Mouse (Mus musculus): ENCODE data around the gene Pcbp2. TPM values are rescaled to one million over a fixed set of nuclear protein-coding genes. Genes with fewer than 3 reads are reported as not detected.

Pcbp2 gene
- polyA plus RNA-seq, 1 experiment from 2014 or later, result 235 TPM

DNA sequence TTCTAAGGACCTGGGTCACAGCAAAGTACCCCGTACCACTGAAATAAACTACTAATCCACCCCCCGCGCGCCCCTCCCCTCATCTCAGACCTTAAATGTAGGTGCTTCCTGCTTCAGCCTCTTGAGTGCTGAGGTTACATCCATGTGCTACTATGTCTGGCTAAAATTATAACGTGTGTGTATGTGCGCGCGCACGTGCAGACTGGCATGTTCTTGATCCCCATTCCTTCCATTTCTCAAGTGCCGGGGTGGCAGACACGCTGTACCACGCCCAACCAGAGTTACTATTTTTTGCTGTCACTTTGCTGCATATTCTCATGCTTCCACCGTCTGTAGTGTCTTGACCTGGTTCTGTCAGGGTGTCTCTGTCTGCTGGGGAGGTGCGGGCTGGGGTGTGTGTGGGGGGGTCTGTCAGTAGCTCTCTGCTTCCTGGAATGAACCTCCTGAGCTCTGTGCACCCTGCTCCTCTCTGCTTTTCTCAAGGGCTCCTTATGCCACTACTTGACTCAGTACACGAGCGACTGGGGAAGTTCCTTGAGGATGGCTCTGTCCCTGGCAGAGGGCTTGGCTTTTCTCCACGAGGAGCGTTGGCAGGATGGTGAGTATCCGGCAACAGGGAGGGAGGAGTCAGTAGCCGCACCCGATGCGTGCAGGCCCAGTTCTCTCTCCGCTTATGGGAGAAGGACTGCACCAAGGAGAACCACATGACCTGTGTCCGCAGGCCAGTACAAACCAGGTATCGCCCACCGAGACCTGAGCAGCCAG, 18.5 kb upstream of the Pcbp2 start:
- WGBS, result 82% methylated on average over 26 of the region's 26 CpGs
- H3K27me3 ChIP-seq (ENCODE audit: low read depth, poor library complexity, severe bottlenecking), result no peaks in the 10 kb centered on the region
- H3K27ac ChIP-seq, result no peak overlapping the region
- H3K36me3 ChIP-seq, result no peaks in the 10 kb centered on the region
- no peak overlapping the region for H3K4me3 ChIP-seq
- DNase-seq (ENCODE audit: low spot score), result no peak
- H3K9me3 ChIP-seq (replicated peaks), result no peaks in the 10 kb centered on the region
- peaks cover 2% of the 10 kb centered on the region; the same call in 1 of the 2 replicates for H3K4me1 ChIP-seq

DNA sequence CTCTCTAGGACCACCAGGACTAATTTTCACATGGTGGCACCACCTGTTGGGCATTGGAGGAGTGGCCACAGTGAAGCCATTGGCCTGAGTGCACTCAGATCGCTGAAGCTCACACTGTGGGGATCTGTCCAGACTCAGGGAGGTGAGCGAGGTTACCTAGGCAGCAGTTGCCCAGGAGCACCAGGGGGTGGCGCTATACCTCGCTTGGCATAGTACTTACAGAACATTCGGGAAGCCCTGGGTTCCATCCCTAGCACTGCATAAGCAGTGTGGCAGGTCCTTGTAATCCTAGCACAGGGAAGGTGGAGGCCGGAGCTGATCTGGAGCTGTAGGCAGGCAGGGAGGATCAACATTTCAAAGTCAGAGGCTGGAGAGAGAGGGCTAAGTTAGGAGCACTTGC, 14.3 kb upstream of the Pcbp2 start:
- WGBS, result 37% methylated on average over 6 of the region's 6 CpGs
- peak; percentile 43 for DNase-seq (ENCODE audit: low spot score)

DNA sequence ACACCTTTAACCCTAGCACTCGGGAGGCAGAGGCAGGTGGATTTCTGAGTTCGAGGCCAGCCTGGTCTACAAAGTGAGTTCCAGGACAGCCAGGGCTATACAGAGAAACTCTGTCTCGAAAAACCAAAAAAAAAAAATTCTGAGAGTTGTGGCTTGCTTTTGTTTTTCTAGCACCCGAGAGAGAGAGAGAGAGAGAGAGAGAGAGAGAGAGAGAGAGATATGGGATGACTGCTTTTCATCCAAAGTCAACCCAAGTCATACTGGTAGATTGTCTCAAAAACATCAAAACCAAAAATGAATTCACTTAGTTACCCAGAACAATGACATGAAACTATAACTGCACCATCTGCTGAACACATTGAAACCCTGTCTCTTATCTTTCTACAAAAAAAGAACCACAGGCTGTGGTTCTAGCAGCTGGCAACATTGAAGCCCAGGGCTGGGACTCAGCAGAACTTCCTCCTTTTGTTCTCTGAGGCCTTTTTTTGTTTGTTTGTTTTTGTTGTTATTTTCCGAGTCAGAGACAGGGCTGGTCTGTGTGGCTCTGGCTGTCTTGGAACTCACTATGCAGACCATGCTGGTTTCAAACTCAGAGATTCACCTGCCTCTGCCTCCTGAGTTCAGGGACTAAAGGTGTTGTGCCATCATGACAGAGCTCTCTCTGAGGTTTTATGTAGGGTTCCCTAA, 12.1 kb upstream of the Pcbp2 start:
- Histone ChIP-seq H3K27ac (0 out of 2 replicates have a peak overlapping the region, but pooled peaks have one; percentile 66), H3K4me3 (peak overlapping the region; percentile 56), H3K9me3 (replicated peaks) (no peaks in the 10 kb centered on the region), H3K4me1 (peaks cover 24% of the 10 kb centered on the region), H3K36me3 (peaks cover 7% of the 10 kb centered on the region), H3K27me3 (ENCODE audit: low read depth, poor library complexity, severe bottlenecking) (no peaks in the 10 kb centered on the region)
- WGBS, result 78% methylated on average over 5 of the region's 5 CpGs
- no peak for DNase-seq (ENCODE audit: low spot score)

More for the DNA sequence above, 14.3 kb upstream of the Pcbp2 start:
- Histone ChIP-seq H3K27me3 (ENCODE audit: low read depth, poor library complexity, severe bottlenecking) (no peaks in the 10 kb centered on the region), H3K27ac (no peak overlapping the region), H3K4me3 (no peak overlapping the region), H3K9me3 (replicated peaks) (no peaks in the 10 kb centered on the region), H3K36me3 (no peaks in the 10 kb centered on the region), H3K4me1 (peaks cover 24% of the 10 kb centered on the region)

DNA sequence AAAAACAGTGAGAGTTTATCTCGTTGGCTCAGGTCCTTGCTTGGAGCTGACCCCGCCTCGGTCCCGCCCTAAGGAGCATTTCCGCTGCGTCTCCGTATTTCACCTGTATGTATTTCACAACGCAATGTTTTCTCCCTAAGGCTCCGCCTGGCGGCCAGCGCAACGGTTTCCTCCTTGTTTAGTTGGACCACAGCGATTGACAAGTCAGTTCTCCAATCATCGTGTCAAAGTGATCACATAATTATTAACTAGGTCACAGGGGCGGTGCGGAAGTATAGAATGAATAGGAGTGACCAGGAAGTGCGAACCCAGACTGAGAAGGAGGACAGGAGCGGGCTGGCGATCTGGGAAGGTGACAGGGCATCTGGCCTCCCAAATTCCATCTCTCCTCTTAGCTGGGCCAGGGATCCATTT, 11.4 kb upstream of the Pcbp2 start, which contains the start of gene Prr13:
Gene Prr13 (plus strand): TSS at position 125 of the 414 bp plus-strand sequence.
- Histone ChIP-seq H3K9me3 (replicated peaks) (no peaks in the 10 kb centered on the region), H3K4me1 (peaks cover 24% of the 10 kb centered on the region), H3K4me3 (peak within 1 kb of the TSS; percentile 56), H3K27ac (0 out of 2 replicates have a peak within 1 kb of the TSS, but pooled peaks have one; percentile 66), H3K27me3 (ENCODE audit: low read depth, poor library complexity, severe bottlenecking) (no peaks in the 10 kb centered on the region), H3K36me3 (peaks cover 11% of the 10 kb centered on the region)
- WGBS, result under 1% methylated on average over 19 of the region's 19 CpGs
- peak; percentile 83 for DNase-seq (ENCODE audit: low spot score)

DNA sequence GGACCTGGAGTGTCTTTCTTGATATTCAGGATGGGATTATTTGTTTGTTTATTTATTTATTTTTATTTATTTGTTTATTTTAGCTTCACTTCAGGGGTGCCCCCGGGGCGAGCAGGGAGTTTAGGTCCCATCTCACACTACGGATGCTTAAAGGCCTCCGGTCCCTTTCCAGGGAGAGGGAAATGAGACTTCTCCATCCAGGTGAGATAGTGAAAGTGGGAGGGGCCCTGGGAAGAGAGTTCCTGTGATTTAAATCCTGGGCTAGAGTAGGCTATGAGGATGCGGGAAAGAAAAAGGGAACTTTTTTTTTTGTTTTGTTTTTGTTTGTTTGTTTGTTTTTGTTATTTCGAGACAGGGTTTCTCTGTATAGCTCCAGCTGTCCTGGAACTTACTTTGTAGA, 11.0 kb upstream of the Pcbp2 start:
- WGBS, result 37% methylated on average over 6 of the region's 6 CpGs
- H3K27ac ChIP-seq, result 0 out of 2 replicates have a peak overlapping the region, but pooled peaks have one; percentile 66

DNA sequence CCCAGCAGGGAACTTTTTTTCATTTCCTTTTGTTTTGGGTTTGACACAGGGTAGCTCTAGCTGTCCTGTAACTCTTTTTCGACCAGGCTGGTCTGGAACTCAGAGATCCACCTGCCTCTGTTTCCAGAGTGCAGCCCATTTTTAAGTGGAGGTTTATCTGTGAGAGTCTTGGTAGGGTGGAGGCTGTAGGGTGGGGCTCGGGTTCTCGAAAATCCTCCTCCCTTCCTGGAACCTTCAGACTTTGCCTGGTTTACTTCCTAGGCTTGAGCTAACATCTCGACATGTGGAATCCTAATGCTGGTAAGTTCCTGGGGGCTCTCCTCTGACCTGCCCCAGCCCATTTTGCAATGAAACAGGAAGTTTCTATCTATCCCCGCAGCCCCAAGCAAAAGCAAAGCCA, 10.5 kb upstream of the Pcbp2 start:
- H3K4me1 ChIP-seq, result peaks cover 24% of the 10 kb centered on the region
- WGBS, result 70% methylated on average over 5 of the region's 5 CpGs
- DNase-seq (ENCODE audit: low spot score), result no peak
- no peak overlapping the region for H3K27ac ChIP-seq
- 0 out of 2 replicates have a peak overlapping the region, but pooled peaks have one; percentile 56 for H3K4me3 ChIP-seq
- H3K36me3 ChIP-seq, result peaks cover 11% of the 10 kb centered on the region
- H3K27me3 ChIP-seq (ENCODE audit: low read depth, poor library complexity, severe bottlenecking), result no peaks in the 10 kb centered on the region
- no peaks in the 10 kb centered on the region for H3K9me3 ChIP-seq (replicated peaks)

More for the DNA sequence above, 11.0 kb upstream of the Pcbp2 start:
- DNase-seq (ENCODE audit: low spot score), result no peak
- Histone ChIP-seq H3K36me3 (peaks cover 11% of the 10 kb centered on the region), H3K4me3 (peak overlapping the region; percentile 56), H3K27me3 (ENCODE audit: low read depth, poor library complexity, severe bottlenecking) (no peaks in the 10 kb centered on the region), H3K9me3 (replicated peaks) (no peaks in the 10 kb centered on the region), H3K4me1 (peaks cover 24% of the 10 kb centered on the region)

DNA sequence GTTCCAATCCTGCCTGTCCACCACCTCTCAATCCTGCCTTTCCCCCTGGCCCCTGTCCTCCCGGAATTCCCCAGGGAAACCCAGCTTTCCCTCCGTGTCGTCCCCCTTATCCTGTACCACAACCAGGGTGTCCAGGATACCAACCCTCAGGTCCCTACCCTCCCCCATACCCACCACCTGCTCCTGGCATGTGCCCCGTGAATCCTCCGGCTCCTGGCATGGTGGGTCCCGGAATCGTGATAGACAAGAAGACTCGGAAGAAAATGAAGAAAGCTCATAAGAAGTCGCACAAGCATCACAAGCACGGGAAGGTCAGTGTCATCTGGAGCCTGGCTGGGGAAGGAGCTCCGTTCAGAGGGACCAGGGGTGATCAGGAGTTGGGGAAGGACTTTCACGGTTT, 9.9 kb upstream of the Pcbp2 start:
- Histone ChIP-seq H3K9me3 (replicated peaks) (no peaks in the 10 kb centered on the region), H3K27ac (no peak overlapping the region), H3K4me3 (0 out of 2 replicates have a peak overlapping the region, but pooled peaks have one; percentile 20), H3K27me3 (ENCODE audit: low read depth, poor library complexity, severe bottlenecking) (no peaks in the 10 kb centered on the region), H3K4me1 (peaks cover 24% of the 10 kb centered on the region), H3K36me3 (peaks cover 11% of the 10 kb centered on the region)
- WGBS, result 83% methylated on average over 12 of the region's 12 CpGs
- no peak for DNase-seq (ENCODE audit: low spot score)

DNA sequence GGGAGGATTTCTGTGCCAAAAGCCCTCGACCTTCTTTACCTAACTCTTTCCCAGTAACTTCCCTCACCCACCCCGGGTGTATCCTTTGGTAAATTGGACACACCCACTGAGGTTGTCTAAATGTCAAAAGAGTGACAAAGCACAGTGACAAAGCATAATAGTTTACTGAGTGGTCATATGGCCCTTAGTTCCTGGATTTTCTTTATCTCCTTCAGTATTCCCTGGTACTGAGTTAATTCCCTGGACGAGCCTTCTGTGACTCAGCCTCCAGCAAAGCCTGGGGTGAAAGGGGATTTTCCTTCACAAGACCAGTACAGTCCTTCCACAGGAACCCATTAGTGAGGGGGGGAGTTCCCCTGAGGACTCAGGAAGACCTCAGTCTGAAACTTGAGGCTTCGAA, 9.4 kb upstream of the Pcbp2 start:
- H3K9me3 ChIP-seq (replicated peaks), result no peaks in the 10 kb centered on the region
- peaks cover 11% of the 10 kb centered on the region for H3K36me3 ChIP-seq
- 79% methylated on average over 4 of the region's 4 CpGs for WGBS
- H3K27me3 ChIP-seq (ENCODE audit: low read depth, poor library complexity, severe bottlenecking), result no peaks in the 10 kb centered on the region
- H3K4me3 ChIP-seq, result no peak overlapping the region; the same call in 1 of the 2 replicates
- no peak for DNase-seq (ENCODE audit: low spot score)
- H3K4me1 ChIP-seq, result peaks cover 24% of the 10 kb centered on the region
- no peak overlapping the region for H3K27ac ChIP-seq

DNA sequence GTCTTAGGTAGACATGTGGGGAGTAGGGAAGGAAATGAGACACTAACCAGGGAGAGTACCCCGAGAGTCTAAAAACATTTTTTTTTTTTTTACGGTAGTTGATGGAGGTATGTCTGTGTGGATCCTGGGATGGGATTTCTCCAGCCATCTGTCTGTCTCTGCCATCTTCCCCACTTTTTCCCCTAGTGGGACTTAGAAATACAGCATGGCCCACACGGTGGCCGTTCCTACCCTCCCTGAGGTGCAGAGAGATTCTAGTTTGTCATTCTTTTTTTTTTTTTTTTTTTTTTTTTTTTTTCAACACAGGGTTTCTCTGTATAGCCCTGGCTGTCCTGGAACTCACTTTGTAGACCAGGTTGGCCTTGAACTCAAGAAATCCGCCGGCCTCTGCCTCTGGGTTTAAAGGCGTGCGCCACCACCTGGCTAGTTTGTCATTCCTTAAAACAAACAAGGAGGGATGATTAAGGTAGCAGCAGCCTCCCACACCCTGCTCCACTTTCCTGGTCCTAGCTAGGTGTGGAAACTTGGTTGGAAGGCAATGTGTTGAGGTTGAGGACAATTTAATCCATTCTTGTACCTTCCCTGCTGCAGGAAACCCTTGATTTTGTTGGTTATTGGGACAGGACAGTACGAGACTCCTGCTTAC, 8.8 kb upstream of the Pcbp2 start:
- H3K4me1 ChIP-seq, result peaks cover 24% of the 10 kb centered on the region
- peaks cover 11% of the 10 kb centered on the region for H3K36me3 ChIP-seq
- H3K27me3 ChIP-seq (ENCODE audit: low read depth, poor library complexity, severe bottlenecking), result no peaks in the 10 kb centered on the region
- DNase-seq (ENCODE audit: low spot score), result no peak
- H3K4me3 ChIP-seq, result no peak overlapping the region; the same call in 1 of the 2 replicates
- H3K9me3 ChIP-seq (replicated peaks), result no peaks in the 10 kb centered on the region
- 79% methylated on average over 9 of the region's 9 CpGs for WGBS
- H3K27ac ChIP-seq, result no peak overlapping the region

DNA sequence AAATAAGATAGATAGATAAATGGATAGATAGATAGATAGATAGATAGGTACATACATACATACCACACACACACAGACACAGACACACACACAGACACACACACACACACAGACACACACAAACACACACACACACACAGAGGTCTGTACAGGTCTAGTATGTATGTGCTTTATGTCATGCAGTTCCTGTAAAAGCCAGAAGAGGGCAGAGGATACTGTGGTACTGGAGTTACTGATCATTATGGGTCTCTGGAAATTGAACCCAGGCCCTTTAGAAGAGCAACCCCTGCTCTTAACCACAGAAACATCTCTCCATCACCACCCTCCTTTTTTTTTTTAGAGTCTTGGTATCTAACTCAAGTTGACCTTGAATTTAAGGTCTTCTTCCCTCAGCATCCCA, 6.7 kb upstream of the Pcbp2 start:
- H3K27ac ChIP-seq, result no peak overlapping the region
- no peak for DNase-seq (ENCODE audit: low spot score)
- H3K4me1 ChIP-seq, result peaks cover 21% of the 10 kb centered on the region
- peaks cover 13% of the 10 kb centered on the region for H3K36me3 ChIP-seq
- no peaks in the 10 kb centered on the region for H3K9me3 ChIP-seq (replicated peaks)
- no peaks in the 10 kb centered on the region for H3K27me3 ChIP-seq (ENCODE audit: low read depth, poor library complexity, severe bottlenecking)
- no peak overlapping the region for H3K4me3 ChIP-seq

DNA sequence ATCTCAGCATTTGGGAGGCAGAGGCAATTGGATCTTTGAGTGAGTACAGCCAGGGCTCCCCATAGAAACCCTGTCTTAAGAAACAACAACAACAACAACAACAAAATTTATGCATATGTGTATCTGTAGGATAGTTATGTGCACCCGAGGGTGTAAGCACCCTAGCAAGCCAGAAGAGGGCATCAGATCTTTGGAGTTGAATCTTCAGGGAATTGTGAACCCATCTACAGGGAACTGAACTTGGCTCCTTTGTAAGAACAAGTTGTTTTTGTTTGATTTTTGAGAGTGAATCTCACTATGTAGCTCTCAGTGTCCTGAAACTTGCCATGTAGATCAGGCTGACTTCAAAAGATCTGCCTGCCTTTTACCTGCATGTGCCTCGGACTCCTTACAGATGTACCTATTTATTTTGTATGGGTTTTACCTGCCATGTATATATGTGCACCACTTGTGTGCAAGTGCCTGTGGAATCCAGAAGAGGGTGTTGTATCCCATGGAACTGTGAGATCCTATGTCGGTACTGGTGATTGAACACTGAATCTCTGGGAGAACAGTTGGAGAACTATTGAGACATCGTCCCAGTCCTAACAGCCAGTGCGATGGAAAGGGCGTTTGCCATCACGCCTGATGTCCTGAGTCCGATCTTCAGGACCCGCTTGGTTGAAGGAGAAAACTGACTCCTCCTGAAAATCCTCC, 1.5 kb upstream of the Pcbp2 start:
- Histone ChIP-seq H3K9me3 (replicated peaks) (no peaks in the 10 kb centered on the region), H3K27ac (no peak overlapping the region), H3K36me3 (peaks cover 18% of the 10 kb centered on the region), H3K4me1 (peaks cover 13% of the 10 kb centered on the region), H3K27me3 (ENCODE audit: low read depth, poor library complexity, severe bottlenecking) (no peaks in the 10 kb centered on the region), H3K4me3 (no peak overlapping the region)
- DNase-seq (ENCODE audit: low spot score), result no peak
- WGBS, result 95% methylated on average over 9 of the region's 9 CpGs

DNA sequence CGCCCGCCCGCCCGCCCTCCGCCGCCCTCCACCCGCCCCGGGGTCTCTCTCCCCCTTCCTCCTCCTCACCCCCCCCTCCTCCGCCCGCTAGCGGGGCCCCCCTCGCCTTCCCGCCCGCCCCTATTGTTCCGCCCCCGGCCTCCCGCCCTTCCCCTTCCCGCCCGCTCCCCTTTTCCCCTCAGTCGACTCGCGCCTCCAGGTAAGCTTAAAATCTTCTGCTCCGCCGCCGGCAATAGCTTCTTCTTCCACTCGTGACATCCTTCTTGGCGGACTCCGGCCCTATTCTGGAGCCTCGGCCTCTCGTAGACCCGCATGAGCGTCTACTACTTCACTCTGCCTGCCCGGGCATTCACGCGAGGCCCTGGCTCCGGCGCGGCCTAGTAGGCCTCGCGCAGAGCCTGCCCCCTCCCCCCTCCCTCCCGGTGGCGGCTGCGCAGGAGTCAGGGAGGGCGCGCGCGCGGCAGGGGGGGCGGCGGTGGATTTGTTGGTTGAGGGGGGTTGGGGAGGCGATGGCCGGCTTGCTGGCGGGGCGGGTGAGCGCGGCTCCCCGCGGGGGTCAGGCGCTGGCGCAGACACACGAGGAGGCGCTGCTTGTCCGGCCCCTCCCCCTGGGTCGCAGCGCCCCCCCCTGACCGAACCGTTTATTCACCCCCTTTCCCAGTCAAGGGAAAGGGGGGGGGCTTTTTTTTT, 411 bp downstream of the Pcbp2 start:
- peak overlapping the region; percentile 95 for H3K4me3 ChIP-seq
- peaks cover 13% of the 10 kb centered on the region for H3K4me1 ChIP-seq
- peak overlapping the region; percentile 99 for H3K27ac ChIP-seq
- no peaks in the 10 kb centered on the region for H3K9me3 ChIP-seq (replicated peaks)
- H3K27me3 ChIP-seq (ENCODE audit: low read depth, poor library complexity, severe bottlenecking), result no peaks in the 10 kb centered on the region
- under 1% methylated on average over 45 of the region's 67 CpGs for WGBS
- DNase-seq (ENCODE audit: low spot score), result peak; percentile 88
- peaks cover 37% of the 10 kb centered on the region for H3K36me3 ChIP-seq

All from limb, embryonic 10.5 days (tissue).